Comparison of ENCODE assay signal across 8 mouse cellular contexts in the genomic region with DNA sequence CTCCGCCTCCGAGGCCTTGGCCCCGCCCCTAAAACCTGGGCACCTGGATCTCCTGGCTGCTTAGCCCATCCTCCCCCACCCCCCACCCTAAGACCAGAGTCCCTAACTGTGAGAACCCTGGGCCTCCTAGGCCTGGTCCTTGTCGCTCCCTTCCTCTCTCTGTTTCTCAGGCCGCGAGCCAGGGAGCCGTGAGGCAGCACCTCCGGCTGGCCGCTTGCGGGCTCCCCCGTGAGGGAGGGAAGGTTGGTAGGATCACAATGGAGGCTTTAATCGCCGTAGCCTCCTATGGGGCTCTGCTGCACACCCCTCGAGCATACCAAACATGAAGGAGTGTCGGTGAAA. TPM values are rescaled to one million over a fixed set of nuclear protein-coding genes. Genes with fewer than 3 reads are reported as not detected.
A peak's percentile ranks its signal among the peaks of the same experiment; 100 is the strongest.
DNase-seq lines count a peak whose midpoint lies in the region; ATAC-seq and TF ChIP-seq lines count a peak whose summit lies in the region.

No protein-coding gene starts in this region.

- peak overlapping the region; percentile 64 for H3K4me2 ChIP-seq in lung, postnatal 0 days (replicated peaks; ENCODE audit: low read depth, low read length)
- H3K4me2 ChIP-seq in limb, embryonic 15.5 days: peak overlapping the region; percentile 77
- H3K4me2 ChIP-seq in stomach, embryonic 14.5 days (replicated peaks; ENCODE audit: low read depth, low read length): peak overlapping the region; percentile 88

- H3K36me3 ChIP-seq in lung, postnatal 0 days (ENCODE audit: insufficient read depth, low read length): 0 out of 2 replicates have a peak, but pooled peaks cover 4% of the 10 kb centered on the region
- H3K36me3 ChIP-seq in forebrain, embryonic 10.5 days (replicated peaks): peaks cover 23% of the 10 kb centered on the region
- peaks cover 9% of the 10 kb centered on the region for H3K36me3 ChIP-seq in limb, embryonic 15.5 days
- H3K36me3 ChIP-seq in stomach, embryonic 14.5 days (ENCODE audit: control insufficient read depth, insufficient read depth, low read length): peaks cover 3% of the 10 kb centered on the region

- no peak for DNase-seq in lung, postnatal 0 days (ENCODE audit: low spot score)
- DNase-seq in lung, postnatal 14 days: no peak
- DNase-seq in forebrain, embryonic 10.5 days (ENCODE audit: extremely low spot score, low spot score): no peak
- DNase-seq in urinary bladder, postnatal 14 days (ENCODE audit: low spot score): no peak
- no peak for DNase-seq in urinary bladder, postnatal 36 days (ENCODE audit: low spot score in 2 of 2)
- DNase-seq in frontal cortex, postnatal 10 days (ENCODE audit: low spot score in 2 of 2): no peak

- peak overlapping the region; percentile 61 for H3K4me3 ChIP-seq in lung, postnatal 0 days (ENCODE audit: low read depth, low read length)
- H3K4me3 ChIP-seq in forebrain, embryonic 10.5 days: peak overlapping the region; percentile 85
- H3K4me3 ChIP-seq in limb, embryonic 15.5 days: peak overlapping the region; percentile 80
- peak overlapping the region; percentile 55 for H3K4me3 ChIP-seq in stomach, embryonic 14.5 days (ENCODE audit: low read depth, low read length)

- 1% methylated on average over 14 of the region's 15 CpGs for WGBS in lung, postnatal 0 days
- WGBS in forebrain, embryonic 10.5 days: 1% methylated on average over 15 of the region's 15 CpGs
- WGBS in limb, embryonic 15.5 days: 0% methylated on average over 15 of the region's 15 CpGs
- under 1% methylated on average over 14 of the region's 15 CpGs for WGBS in stomach, embryonic 14.5 days

- peak overlapping the region; percentile 88 for H3K27ac ChIP-seq in lung, postnatal 0 days (ENCODE audit: low read length)
- H3K27ac ChIP-seq in forebrain, embryonic 10.5 days: peak overlapping the region; percentile 94
- H3K27ac ChIP-seq in limb, embryonic 15.5 days: peak overlapping the region; percentile 96
- H3K27ac ChIP-seq in stomach, embryonic 14.5 days (ENCODE audit: low read length): peak overlapping the region; percentile 84

- no peak for ATAC-seq in lung, postnatal 0 days
- ATAC-seq in limb, embryonic 15.5 days (ENCODE audit: insufficient number of reproducible peaks, low FRiP score, low TSS enrichment, low read depth): no peak
- ATAC-seq in stomach, embryonic 14.5 days (ENCODE audit: insufficient number of reproducible peaks, insufficient read depth, low FRiP score, low read depth): no peak

- H3K27me3 ChIP-seq in lung, postnatal 0 days (replicated peaks; ENCODE audit: insufficient read depth, low read length): no peaks in the 10 kb centered on the region
- H3K27me3 ChIP-seq in forebrain, embryonic 10.5 days (ENCODE audit: poor library complexity, severe bottlenecking): no peaks in the 10 kb centered on the region
- no peaks in the 10 kb centered on the region for H3K27me3 ChIP-seq in limb, embryonic 15.5 days
- H3K27me3 ChIP-seq in stomach, embryonic 14.5 days (ENCODE audit: control insufficient read depth, insufficient read depth, low read length): no peaks in the 10 kb centered on the region

- peaks cover 35% of the 10 kb centered on the region for H3K4me1 ChIP-seq in lung, postnatal 0 days (ENCODE audit: insufficient read depth, low read depth, low read length)
- H3K4me1 ChIP-seq in forebrain, embryonic 10.5 days: peaks cover 73% of the 10 kb centered on the region
- peaks cover 61% of the 10 kb centered on the region for H3K4me1 ChIP-seq in limb, embryonic 15.5 days
- H3K4me1 ChIP-seq in stomach, embryonic 14.5 days (ENCODE audit: control insufficient read depth, insufficient read depth, low read length): peaks cover 28% of the 10 kb centered on the region

- no peaks in the 10 kb centered on the region for H3K9me3 ChIP-seq in lung, postnatal 0 days (ENCODE audit: low read length)
- no peaks in the 10 kb centered on the region for H3K9me3 ChIP-seq in forebrain, embryonic 10.5 days
- H3K9me3 ChIP-seq in limb, embryonic 15.5 days: no peaks in the 10 kb centered on the region
- H3K9me3 ChIP-seq in stomach, embryonic 14.5 days (ENCODE audit: control insufficient read depth, low read depth, low read length): no peaks in the 10 kb centered on the region

- no peak for TF ChIP-seq EP300 in lung, postnatal 0 days (IDR thresholded peaks at IDR 0.05)

- TF ChIP-seq CTCF in lung, postnatal 0 days (IDR thresholded peaks at IDR 0.05): peak; percentile 53

- H3K9ac ChIP-seq in lung, postnatal 0 days (replicated peaks; ENCODE audit: low read depth): peak overlapping the region; percentile 62
- peak overlapping the region; percentile 64 for H3K9ac ChIP-seq in limb, embryonic 15.5 days
- H3K9ac ChIP-seq in stomach, embryonic 14.5 days (replicated peaks; ENCODE audit: low read depth, low read length): peak overlapping the region; percentile 62

RNA-seq across cellular contexts. Expression of a gene that starts 0.4 kb away (rescaled TPM):
- polyA plus RNA-seq in lung, postnatal 0 days (2015; fragmentation: Nextera tagmentation; extraction: Ambion mirVana): 9.4 and 13.3 TPM in 2 replicates
- polyA plus RNA-seq in forebrain, embryonic 10.5 days (2016; fragmentation: Nextera tagmentation; extraction: Ambion mirVana): 62.4 and 66.2 TPM in 2 replicates
- polyA plus RNA-seq in limb, embryonic 15.5 days (2015; fragmentation: Nextera tagmentation; extraction: Ambion mirVana): 25.9 and 27.9 TPM in 2 replicates
- polyA plus RNA-seq in stomach, embryonic 14.5 days (2014; fragmentation: Nextera tagmentation; extraction: Ambion mirVana): 30.5 and 32.0 TPM in 2 replicates

RNA-seq across cellular contexts. Expression of a gene that starts 23.6 kb away (rescaled TPM):
- 366 and 392 TPM in 2 replicates for polyA plus RNA-seq in lung, postnatal 0 days (2015; fragmentation: Nextera tagmentation; extraction: Ambion mirVana)
- polyA plus RNA-seq in forebrain, embryonic 10.5 days (2016; fragmentation: Nextera tagmentation; extraction: Ambion mirVana): 7.6 and 8.1 TPM in 2 replicates
- 25.5 and 46.6 TPM in 2 replicates for polyA plus RNA-seq in limb, embryonic 15.5 days (2015; fragmentation: Nextera tagmentation; extraction: Ambion mirVana)
- 15.7 and 15.8 TPM in 2 replicates for polyA plus RNA-seq in stomach, embryonic 14.5 days (2014; fragmentation: Nextera tagmentation; extraction: Ambion mirVana)

RNA-seq across cellular contexts. Expression of a gene that starts 24.6 kb away (rescaled TPM):
- 0.05 and 0.11 TPM in 2 replicates for polyA plus RNA-seq in lung, postnatal 0 days (2015; fragmentation: Nextera tagmentation; extraction: Ambion mirVana)
- polyA plus RNA-seq in forebrain, embryonic 10.5 days (2016; fragmentation: Nextera tagmentation; extraction: Ambion mirVana): 0.31 and 0.38 TPM in 2 replicates
- 0.14 and 0.22 TPM in 2 replicates for polyA plus RNA-seq in limb, embryonic 15.5 days (2015; fragmentation: Nextera tagmentation; extraction: Ambion mirVana)
- 0.21 and 0.41 TPM in 2 replicates for polyA plus RNA-seq in stomach, embryonic 14.5 days (2014; fragmentation: Nextera tagmentation; extraction: Ambion mirVana)

RNA-seq across cellular contexts. Expression of a gene that starts 25.9 kb away (rescaled TPM):
- polyA plus RNA-seq in lung, postnatal 0 days (2015; fragmentation: Nextera tagmentation; extraction: Ambion mirVana): not detected in 2 replicates
- not detected in 2 replicates for polyA plus RNA-seq in forebrain, embryonic 10.5 days (2016; fragmentation: Nextera tagmentation; extraction: Ambion mirVana)
- polyA plus RNA-seq in limb, embryonic 15.5 days (2015; fragmentation: Nextera tagmentation; extraction: Ambion mirVana): not detected in 2 replicates
- not detected in 2 replicates for polyA plus RNA-seq in stomach, embryonic 14.5 days (2014; fragmentation: Nextera tagmentation; extraction: Ambion mirVana)
